Mouse (Mus musculus): Measurements from ENCODE around the gene Sstr3. TPM values are rescaled to one million over a fixed set of nuclear protein-coding genes. Genes with fewer than 3 reads are reported as not detected.

The Sstr3 gene
- polyA plus RNA-seq, 1 experiment from 2014 or later: not detected

DNA sequence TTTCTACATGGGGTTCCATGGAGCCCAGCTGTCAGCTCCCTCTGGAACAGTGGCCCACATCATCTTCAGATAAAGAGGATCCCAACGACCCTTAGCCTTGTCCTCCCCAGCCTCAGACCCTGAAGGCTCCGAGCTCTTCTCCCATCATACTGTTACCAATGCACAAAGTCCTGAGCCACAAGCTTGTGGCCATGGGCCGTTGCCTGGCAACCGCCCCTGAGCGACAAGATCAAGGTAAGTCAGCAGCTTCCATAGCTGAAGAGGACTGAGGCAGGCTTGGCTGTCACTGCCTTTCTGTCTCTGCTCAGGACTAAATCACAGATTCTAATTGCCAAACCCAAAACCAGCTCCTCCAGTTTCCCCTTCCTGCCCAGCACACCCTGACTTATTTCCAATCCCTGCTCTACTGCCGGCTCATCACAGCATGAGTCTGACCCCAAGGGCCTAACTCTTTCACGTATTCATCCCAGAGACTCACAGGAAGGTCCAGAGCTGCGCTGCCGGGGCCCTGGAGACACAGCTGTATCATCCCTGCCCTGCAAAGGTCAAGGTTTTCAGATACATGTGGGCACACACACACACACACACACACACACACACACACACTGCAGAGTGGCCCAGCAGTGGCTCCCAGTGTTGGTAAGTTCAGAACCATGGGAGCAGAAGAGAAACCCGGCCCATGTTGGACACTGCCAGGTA, 8.6 kb downstream of the Sstr3 start:
- no peaks in the 10 kb centered on the region for H3K9me3 ChIP-seq (ENCODE audit: low read length)
- ATAC-seq (no peak), DNase-seq (no peak)
- H3K9ac ChIP-seq (replicated peaks): no peak overlapping the region
- H3K36me3 ChIP-seq (replicated peaks; ENCODE audit: insufficient read depth, low read length): no peaks in the 10 kb centered on the region
- TF ChIP-seq CTCF (IDR thresholded peaks at IDR 0.05; ENCODE audit: low read depth) (no peak), EP300 (IDR thresholded peaks at IDR 0.05; ENCODE audit: low read depth) (no peak)
- H3K27me3 ChIP-seq (ENCODE audit: insufficient read depth, low read length): no peaks in the 10 kb centered on the region
- WGBS (ENCODE audit: insufficient replicate concordance): 64% methylated on average over 10 of the region's 10 CpGs
- no peak overlapping the region for H3K27ac ChIP-seq (ENCODE audit: low read depth)
- peaks cover 14% of the 10 kb centered on the region for H3K4me1 ChIP-seq (ENCODE audit: insufficient read depth)
- no peak overlapping the region for H3K4me2 ChIP-seq (ENCODE audit: low read depth, low read length)
- H3K4me3 ChIP-seq (ENCODE audit: low read depth, low read length): no peak overlapping the region

- DNase-seq (no peak), ATAC-seq (no peak)
- no peak overlapping the region for H3K9ac ChIP-seq (replicated peaks)
- no peaks in the 10 kb centered on the region for H3K9me3 ChIP-seq (ENCODE audit: low read length)
- no peaks in the 10 kb centered on the region for H3K27me3 ChIP-seq (ENCODE audit: insufficient read depth, low read length)
- no peaks in the 10 kb centered on the region for H3K36me3 ChIP-seq (replicated peaks; ENCODE audit: insufficient read depth, low read length)
- H3K27ac ChIP-seq (ENCODE audit: low read depth): peak overlapping the region; percentile 88
- H3K4me1 ChIP-seq (ENCODE audit: insufficient read depth): peaks cover 25% of the 10 kb centered on the region
- H3K4me3 ChIP-seq (ENCODE audit: low read depth, low read length): no peak overlapping the region
- no peak overlapping the region for H3K4me2 ChIP-seq (ENCODE audit: low read depth, low read length)
- TF ChIP-seq CTCF (IDR thresholded peaks at IDR 0.05; ENCODE audit: low read depth): no peak
- no peak for TF ChIP-seq EP300 (IDR thresholded peaks at IDR 0.05; ENCODE audit: low read depth)
- 71% methylated on average over 10 of the region's 10 CpGs for WGBS (ENCODE audit: insufficient replicate concordance)
Observed at GRCm38 (mm10) chr15:78533346-78533835, 11.1 kb downstream of the Sstr3 start.

DNA sequence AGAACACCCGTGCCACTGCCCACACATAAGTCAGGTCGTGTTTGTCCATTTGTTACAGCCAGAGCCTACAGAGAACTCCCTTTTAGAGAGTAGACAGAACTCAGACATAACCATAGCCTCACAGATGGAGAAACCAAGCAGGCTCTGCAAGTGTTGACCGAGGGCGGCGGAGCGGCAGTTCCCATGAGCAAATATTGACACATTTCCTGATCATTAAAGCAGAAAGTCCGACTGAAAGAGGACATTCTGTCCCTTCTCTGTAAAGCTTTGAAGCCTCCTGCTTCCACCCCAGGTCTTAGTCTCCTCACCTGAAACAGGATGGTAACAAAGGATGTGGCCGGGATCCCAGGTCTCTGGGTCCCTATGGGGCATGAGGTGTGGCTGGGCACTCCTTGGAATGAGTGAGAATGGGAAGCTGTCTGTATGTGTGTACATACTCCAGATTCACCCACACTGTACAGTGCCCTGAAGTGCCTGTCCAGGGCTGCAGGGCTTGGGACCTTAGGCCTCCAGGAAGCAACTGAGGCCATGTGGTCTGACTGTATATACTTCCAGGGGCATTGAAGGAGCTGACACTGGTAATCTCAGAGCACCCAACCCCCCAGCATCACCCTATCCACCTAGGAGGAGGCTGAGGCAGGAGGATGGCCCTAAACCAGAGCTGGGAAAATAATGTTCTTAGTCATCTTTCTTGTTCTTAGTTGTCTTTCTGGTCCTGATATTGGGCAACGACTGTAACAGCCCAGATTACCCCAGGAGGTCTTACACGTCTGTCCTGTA, 11.7 kb downstream of the Sstr3 start:
- Histone ChIP-seq H3K9me3 (ENCODE audit: low read length) (no peaks in the 10 kb centered on the region), H3K4me3 (ENCODE audit: low read depth, low read length) (no peak overlapping the region), H3K36me3 (replicated peaks; ENCODE audit: insufficient read depth, low read length) (no peaks in the 10 kb centered on the region), H3K27ac (ENCODE audit: low read depth) (peak overlapping the region; percentile 88), H3K4me1 (ENCODE audit: insufficient read depth) (peaks cover 25% of the 10 kb centered on the region), H3K27me3 (ENCODE audit: insufficient read depth, low read length) (no peaks in the 10 kb centered on the region), H3K9ac (replicated peaks) (no peak overlapping the region), H3K4me2 (ENCODE audit: low read depth, low read length) (peak overlapping the region; percentile 62)
- 53% methylated on average over 10 of the region's 10 CpGs for whole genome bisulfite sequencing (ENCODE audit: insufficient replicate concordance)
- ATAC-seq (peak; percentile 62), DNase-seq (peak; percentile 41)
- peak; percentile 70 for TF ChIP-seq EP300 (IDR thresholded peaks at IDR 0.05; ENCODE audit: low read depth)
- no peak for TF ChIP-seq CTCF (IDR thresholded peaks at IDR 0.05; ENCODE audit: low read depth)

DNA sequence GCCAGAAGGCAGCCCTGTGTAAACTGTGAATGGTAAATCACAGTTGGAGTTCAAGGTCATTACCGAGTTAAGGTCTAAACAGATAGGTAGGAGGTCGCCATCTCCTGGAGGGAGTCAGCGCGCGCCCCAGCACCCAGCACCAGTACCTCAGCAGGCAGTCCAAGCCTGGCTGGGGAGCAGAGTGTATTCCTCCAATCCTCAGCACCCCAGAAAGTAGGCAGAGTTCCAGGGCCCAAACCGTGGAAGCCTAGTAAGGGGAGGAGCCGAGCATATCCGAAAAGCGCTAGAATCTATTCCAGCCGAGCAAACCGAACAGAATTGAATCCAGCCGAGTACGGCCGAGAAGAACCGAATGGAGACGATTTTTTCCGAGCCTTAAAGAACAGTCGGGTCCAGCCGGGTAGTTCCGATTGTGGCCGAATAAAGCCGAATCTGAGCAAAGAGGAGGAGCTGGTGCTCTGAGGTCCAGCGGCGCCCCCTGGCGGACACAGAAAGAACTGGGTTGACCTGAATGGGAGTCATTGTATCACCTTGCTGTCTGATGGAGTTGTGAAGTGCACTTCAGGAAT, 12.5 kb downstream of the Sstr3 start:
- Histone ChIP-seq H3K9me3 (ENCODE audit: low read length) (no peaks in the 10 kb centered on the region), H3K4me3 (ENCODE audit: low read depth, low read length) (peak overlapping the region; percentile 21; the same call in 1 of the 2 replicates), H3K9ac (replicated peaks) (peak overlapping the region; percentile 16; the same call in 1 of the 2 replicates), H3K4me2 (ENCODE audit: low read depth, low read length) (peak overlapping the region; percentile 62), H3K4me1 (ENCODE audit: insufficient read depth) (peaks cover 25% of the 10 kb centered on the region), H3K36me3 (replicated peaks; ENCODE audit: insufficient read depth, low read length) (no peaks in the 10 kb centered on the region), H3K27ac (ENCODE audit: low read depth) (peak overlapping the region; percentile 88), H3K27me3 (ENCODE audit: insufficient read depth, low read length) (no peaks in the 10 kb centered on the region)
- TF ChIP-seq CTCF (IDR thresholded peaks at IDR 0.05; ENCODE audit: low read depth): peak; percentile 97
- TF ChIP-seq EP300 (IDR thresholded peaks at IDR 0.05; ENCODE audit: low read depth): no peak; the same call in 1 of the 2 replicates
- DNase-seq (peak; percentile 91), ATAC-seq (peak; percentile 90)
- under 1% methylated on average over 25 of the region's 25 CpGs for WGBS (ENCODE audit: insufficient replicate concordance)

DNA sequence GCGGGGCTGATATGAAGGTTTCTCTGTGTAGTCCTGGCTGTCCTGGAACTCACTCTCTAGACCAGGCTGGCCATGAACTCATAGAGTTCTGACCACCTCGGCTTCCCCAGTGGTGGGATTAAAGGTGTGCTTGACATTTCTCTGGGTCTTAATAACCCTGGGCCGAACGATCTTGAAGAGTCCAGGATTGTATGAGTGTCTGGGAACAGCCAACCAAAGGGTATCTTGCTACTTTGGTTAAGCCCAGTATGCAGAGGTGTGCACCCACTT, 13.1 kb downstream of the Sstr3 start:
- no peaks in the 10 kb centered on the region for H3K36me3 ChIP-seq (replicated peaks; ENCODE audit: insufficient read depth, low read length)
- H3K9ac ChIP-seq (replicated peaks): peak overlapping the region; percentile 16; the same call in 1 of the 2 replicates
- peak overlapping the region; percentile 62 for H3K4me2 ChIP-seq (ENCODE audit: low read depth, low read length)
- peaks cover 25% of the 10 kb centered on the region for H3K4me1 ChIP-seq (ENCODE audit: insufficient read depth)
- DNase-seq (no peak), ATAC-seq (no peak)
- TF ChIP-seq CTCF (IDR thresholded peaks at IDR 0.05; ENCODE audit: low read depth) (no peak), EP300 (IDR thresholded peaks at IDR 0.05; ENCODE audit: low read depth) (no peak)
- H3K9me3 ChIP-seq (ENCODE audit: low read length): no peaks in the 10 kb centered on the region
- H3K4me3 ChIP-seq (ENCODE audit: low read depth, low read length): no peak overlapping the region
- WGBS (ENCODE audit: insufficient replicate concordance): 75% methylated on average over 4 of the region's 4 CpGs
- H3K27ac ChIP-seq (ENCODE audit: low read depth): peak overlapping the region; percentile 88
- no peaks in the 10 kb centered on the region for H3K27me3 ChIP-seq (ENCODE audit: insufficient read depth, low read length)

Data from liver, postnatal 0 days (tissue).